Mouse (Mus musculus): ENCODE data around the gene Lnx2.

Gene Lnx2

GRCm38 (mm10) chr5:147050816-147051499, 25.4 kb downstream of the Lnx2 start:
- no peak for DNase-seq

GRCm38 (mm10) chr5:147049544-147050209, 26.7 kb downstream of the Lnx2 start:
- no peak for DNase-seq

GRCm38 (mm10) chr5:147045929-147046328, 30.5 kb downstream of the Lnx2 start:
- no peak for DNase-seq

GRCm38 (mm10) chr5:147045311-147045710, 31.1 kb downstream of the Lnx2 start:
- DNase-seq: no peak

GRCm38 (mm10) chr5:147043240-147043844, 33.0 kb downstream of the Lnx2 start:
- DNase-seq: no peak

- DNase-seq: peak; percentile 46
Measured at GRCm38 (mm10) chr5:147041965-147042937, 34.1 kb downstream of the Lnx2 start.

GRCm38 (mm10) chr5:147039394-147039793, 37.0 kb downstream of the Lnx2 start:
- DNase-seq: no peak

GRCm38 (mm10) chr5:147037601-147038000, 38.8 kb downstream of the Lnx2 start:
- DNase-seq: no peak

- DNase-seq: no peak
Measured at GRCm38 (mm10) chr5:147036661-147037060, 39.7 kb downstream of the Lnx2 start.

GRCm38 (mm10) chr5:147036028-147036427, 40.4 kb downstream of the Lnx2 start:
- DNase-seq: no peak

GRCm38 (mm10) chr5:147035301-147035700, 41.1 kb downstream of the Lnx2 start:
- no peak for DNase-seq

- no peak for DNase-seq
Measured at GRCm38 (mm10) chr5:147034283-147034682, 42.1 kb downstream of the Lnx2 start.

GRCm38 (mm10) chr5:147033155-147033554, 43.2 kb downstream of the Lnx2 start:
- no peak for DNase-seq

GRCm38 (mm10) chr5:147031281-147031680, 45.1 kb downstream of the Lnx2 start:
- DNase-seq: no peak

GRCm38 (mm10) chr5:147024331-147025034, 51.9 kb downstream of the Lnx2 start:
- no peak for DNase-seq

GRCm38 (mm10) chr5:147023245-147023970, 53.0 kb downstream of the Lnx2 start:
- DNase-seq: no peak

- DNase-seq: no peak
Measured at GRCm38 (mm10) chr5:147021546-147022265, 54.7 kb downstream of the Lnx2 start.

- DNase-seq: no peak
Measured at GRCm38 (mm10) chr5:147020579-147020978, 55.8 kb downstream of the Lnx2 start.

GRCm38 (mm10) chr5:147018761-147019160, 57.6 kb downstream of the Lnx2 start:
- no peak for DNase-seq

- no peak for DNase-seq
Measured at GRCm38 (mm10) chr5:147017526-147017925, 58.9 kb downstream of the Lnx2 start.

GRCm38 (mm10) chr5:147016622-147017021, 59.8 kb downstream of the Lnx2 start:
- DNase-seq: no peak

Measured in embryo, embryonic 11 days (tissue).